In genomic region chr15:96046651-96047050, GRCm38 (mm10) we compare ENCODE assay signal across 15 mouse cellular contexts.
"Had no signal": no experiment of that assay in that cellular context is flagged by ENCODE, and none has a peak within 500 bp of the region (broad histone marks: within the 10 kb centered on the region; RNA-seq: fewer than 3 reads in every experiment).

No protein-coding gene starts in this region.

- H3K4me1 ChIP-seq: liver, embryonic 13.5 days; lung, embryonic 15.5 days; midbrain, embryonic 12.5 days had no signal

- H3K36me3 ChIP-seq: liver, embryonic 13.5 days; lung, embryonic 15.5 days; midbrain, embryonic 12.5 days had no signal

- DNase-seq: kidney, adult 8-10 months; kidney, postnatal 25 days; liver; liver, embryonic 13.5 days; liver, postnatal 0 days; lung, postnatal 14 days; right cerebral cortex, adult 18-20 months; thymus, postnatal 14 days had no signal

- H3K4me2 ChIP-seq: liver, embryonic 13.5 days; lung, embryonic 15.5 days; midbrain, embryonic 12.5 days had no signal

- H3K4me3 ChIP-seq: left cerebral cortex, adult 2 months; liver, embryonic 13.5 days; lung, embryonic 15.5 days; megakaryocyte, embryonic 14.5 days; midbrain, embryonic 12.5 days had no signal

- H3K9ac ChIP-seq: liver, embryonic 13.5 days; liver, postnatal 0 days; lung, embryonic 15.5 days; midbrain, embryonic 12.5 days had no signal

- ATAC-seq: liver, postnatal 0 days; midbrain, embryonic 16.5 days had no signal

- H3K27me3 ChIP-seq: liver, embryonic 13.5 days; lung, embryonic 15.5 days; megakaryocyte, embryonic 14.5 days; midbrain, embryonic 12.5 days had no signal

- H3K27ac ChIP-seq: left cerebral cortex, adult 2 months; liver, embryonic 13.5 days; lung, embryonic 15.5 days; macrophage; midbrain, embryonic 12.5 days; stomach, postnatal 0 days had no signal

- H3K9me3 ChIP-seq: liver, embryonic 13.5 days; lung, embryonic 15.5 days; megakaryocyte, embryonic 14.5 days; midbrain, embryonic 12.5 days had no signal
